Comparison of ENCODE assay signal across 7 mouse cellular contexts in genomic region chr6:51611621-51612020, GRCm38 (mm10).
DNase-seq lines count a peak whose midpoint lies in the region; ATAC-seq lines count a peak whose summit lies in the region.

No protein-coding gene starts in this region.

- no peak overlapping the region for H3K9ac ChIP-seq in hindbrain, embryonic 11.5 days (ENCODE audit: low read depth, low read length)

- no peak overlapping the region for H3K4me3 ChIP-seq in hindbrain, embryonic 11.5 days (ENCODE audit: low read depth, low read length)

- no peaks in the 10 kb centered on the region for H3K27me3 ChIP-seq in hindbrain, embryonic 11.5 days (ENCODE audit: control insufficient read depth, insufficient read depth, low read length)

- WGBS in hindbrain, embryonic 11.5 days, result 91% methylated on average over 4 of the region's 4 CpGs

- H3K4me1 ChIP-seq in hindbrain, embryonic 11.5 days (replicated peaks; ENCODE audit: control insufficient read depth, insufficient read depth, low read length), result peaks cover 2% of the 10 kb centered on the region; the same call in 1 of the 2 replicates

- peak; percentile 75 for DNase-seq in lung, postnatal 36 days
- no peak for DNase-seq in lung, postnatal 10 days
- no peak for DNase-seq in hindbrain, embryonic 11.5 days (ENCODE audit: low spot score)
- peak; percentile 11 for DNase-seq in skeletal muscle tissue, adult 2 months (ENCODE audit: low read depth, low spot score)
- DNase-seq in frontal cortex, postnatal 14 days (ENCODE audit: low spot score in 2 of 2), result no peak
- DNase-seq in thymus, postnatal 4 days, result no peak

- peak overlapping the region; percentile 84 for H3K27ac ChIP-seq in hindbrain, embryonic 11.5 days (ENCODE audit: low read depth, low read length)

- peak overlapping the region; percentile 83; the same call in 1 of the 2 replicates for H3K4me2 ChIP-seq in hindbrain, embryonic 11.5 days (replicated peaks; ENCODE audit: low read depth, low read length)

- no peaks in the 10 kb centered on the region for H3K36me3 ChIP-seq in hindbrain, embryonic 11.5 days (ENCODE audit: control insufficient read depth, insufficient read depth, low read length)

- no peaks in the 10 kb centered on the region for H3K9me3 ChIP-seq in hindbrain, embryonic 11.5 days (ENCODE audit: control insufficient read depth, low read length)

- ATAC-seq in hindbrain, embryonic 11.5 days (ENCODE audit: low FRiP score), result no peak
- peak; percentile 50 for ATAC-seq in megakaryocyte, adult 5-6 weeks (ENCODE audit: poor library complexity, severe bottlenecking)

Comparison
In these comparisons a context has a peak if more than half of its experiments do, and no peak if none do; other contexts are left out.
1. DNase-seq: peak in lung, postnatal 36 days (single experiment) and skeletal muscle tissue, adult 2 months (single experiment); none in lung, postnatal 10 days (single experiment), hindbrain, embryonic 11.5 days (single experiment), frontal cortex, postnatal 14 days (0 of 2) and thymus, postnatal 4 days (single experiment).